Mouse (Mus musculus) liver, postnatal 0 days (tissue): ENCODE data around the gene Rnf223.

Source experiments
- CTCF ChIP-seq: sonication (generic); IDR thresholded peaks from 2 replicates; pipeline ENCODE4 v1.5.1; 2016; ENCODE audit warnings: antibody characterized with exemption, low read depth
- EP300 ChIP-seq: IDR thresholded peaks from 2 replicates; pipeline ENCODE4 v1.6.1; 2016; ENCODE audit warnings: antibody characterized with exemption, low read depth, mild to moderate bottlenecking

DNA sequence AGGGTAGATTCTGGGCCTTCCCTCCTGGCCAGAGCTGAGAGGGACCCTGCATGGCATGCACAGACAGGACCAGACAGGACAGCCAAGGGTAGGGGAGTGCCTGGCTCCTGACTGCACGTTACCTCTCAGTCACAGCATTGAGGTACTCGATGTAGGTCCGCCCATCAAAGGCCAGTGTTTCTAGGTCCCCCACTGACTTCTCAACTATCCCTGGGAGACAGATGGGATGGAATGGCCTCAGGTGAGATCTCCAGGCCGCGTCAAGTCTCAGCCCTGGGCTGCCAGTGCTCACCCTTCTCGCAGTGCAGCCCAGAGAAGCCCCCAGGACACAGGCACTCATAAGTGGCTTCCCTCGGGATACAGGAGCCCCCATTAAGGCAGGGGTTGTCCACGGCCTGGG is 38.3 kb downstream of the Rnf223 start:
- TF ChIP-seq CTCF (no peak), EP300 (no peak)
